Mouse (Mus musculus) left cerebral cortex, adult 2 months (tissue): ENCODE results near the gene Acsl5. TPM values are rescaled to one million over a fixed set of nuclear protein-coding genes. Genes with fewer than 3 reads are reported as not detected.

Experiments
- DNase-seq, 2 experiments: peaks; one replicate each; pipeline ENCODE4 v3.0.0; 2021 to 2022; ENCODE audit warnings: low spot score in 2 of 2, mixed read lengths in 1 of 2; ENCODE audit errors: extremely low spot score in 1 of 2
- H3K27ac ChIP-seq: fragments of 200-600 bp; 2 replicates; pipeline ENCODE4 v1.8.1; 2022
- H3K4me3 ChIP-seq: fragments of 200-600 bp; 2 replicates; pipeline ENCODE4 v1.8.1; 2022
- CTCF ChIP-seq: fragments of 200-600 bp; IDR thresholded peaks from 2 replicates; pipeline ENCODE4 v1.8.1; 2022; ENCODE audit warnings: antibody characterized with exemption, mild to moderate bottlenecking, moderate library complexity
- intact Hi-C: fragments of 180-260 bp; cut with DNase I; formaldehyde crosslinking; loops from one replicate; pipeline ENCODE4 v1.15.1; 2025
- total RNA-seq, 2 experiments: library from RNA; stranded (reverse); gene quantifications; 2 replicates each; pipeline ENCODE4 v1.2.3; 2021

The Acsl5 gene
- total RNA-seq, 2 experiments from 2014 or later: 52.0 to 57.0 TPM

DNA sequence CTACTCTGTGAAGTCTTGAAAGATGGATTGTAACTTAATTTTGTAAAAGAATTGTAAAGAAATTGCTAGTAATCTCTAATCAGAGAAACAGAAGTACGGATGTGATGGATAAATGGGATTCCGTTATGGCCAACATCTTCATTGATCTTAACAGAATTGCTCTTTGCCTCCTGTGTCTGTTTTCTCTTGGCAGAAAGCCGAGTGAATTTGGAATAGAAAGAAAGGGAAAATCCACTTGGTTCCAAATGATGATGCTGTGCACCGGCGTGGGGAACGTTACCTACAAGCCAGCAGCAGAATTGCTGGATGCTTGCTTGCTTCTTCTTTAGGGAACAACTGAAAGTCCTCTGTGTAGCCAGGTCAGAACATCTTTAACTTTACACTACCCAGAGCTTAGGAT is 88.8 kb downstream of the Acsl5 start:
- H3K27ac ChIP-seq: no peak overlapping the region
- no peak for DNase-seq
- intact Hi-C loops: no loop called here
- TF ChIP-seq CTCF: no peak
- H3K4me3 ChIP-seq: no peak overlapping the region

DNA sequence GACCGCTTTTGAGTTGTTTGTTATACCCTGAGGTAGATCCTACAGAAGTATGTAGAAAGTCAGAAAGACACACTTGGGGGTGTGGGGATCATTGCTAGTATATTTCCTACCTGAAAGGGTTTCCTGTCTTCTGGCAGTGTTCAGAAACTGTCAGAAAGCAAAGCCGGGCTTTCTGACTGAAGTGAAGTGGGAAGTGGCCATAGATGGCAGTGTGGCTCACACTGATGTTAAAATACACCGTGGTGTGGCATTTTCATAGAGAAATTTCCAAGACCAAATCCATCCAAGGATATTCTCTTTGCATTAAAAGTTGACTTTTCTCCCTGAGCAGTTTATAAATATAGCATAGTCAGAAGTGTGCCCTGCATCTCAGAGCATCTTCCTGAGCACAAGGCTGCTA is 89.6 kb downstream of the Acsl5 start:
- peak; percentile 45 for TF ChIP-seq CTCF
- H3K4me3 ChIP-seq: no peak overlapping the region
- no peak overlapping the region for H3K27ac ChIP-seq
- DNase-seq: no peak
- intact Hi-C loops: no loop called here

DNA sequence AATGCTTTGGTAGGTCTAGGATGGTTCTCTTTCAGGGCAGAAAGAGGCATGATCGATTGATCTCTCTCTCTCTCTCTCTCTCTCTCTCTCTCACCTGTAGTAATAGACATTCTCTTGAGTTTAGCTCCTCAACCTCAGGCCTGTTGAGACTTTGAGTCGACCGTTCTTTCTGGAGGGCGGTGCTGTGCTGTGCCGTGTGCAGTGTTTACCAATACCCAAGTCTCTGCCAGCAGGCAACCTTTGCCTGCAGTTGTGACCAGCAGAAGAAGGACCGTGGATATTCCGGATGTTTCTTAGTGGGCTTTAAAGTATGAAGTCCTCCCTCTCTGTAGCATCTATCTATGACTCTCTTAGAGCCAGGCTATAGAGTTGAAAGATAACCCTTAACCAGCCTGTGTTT is 90.7 kb downstream of the Acsl5 start:
- Histone ChIP-seq H3K4me3 (no peak overlapping the region), H3K27ac (no peak overlapping the region)
- intact Hi-C loops: no loop called here
- TF ChIP-seq CTCF: no peak
- no peak for DNase-seq

DNA sequence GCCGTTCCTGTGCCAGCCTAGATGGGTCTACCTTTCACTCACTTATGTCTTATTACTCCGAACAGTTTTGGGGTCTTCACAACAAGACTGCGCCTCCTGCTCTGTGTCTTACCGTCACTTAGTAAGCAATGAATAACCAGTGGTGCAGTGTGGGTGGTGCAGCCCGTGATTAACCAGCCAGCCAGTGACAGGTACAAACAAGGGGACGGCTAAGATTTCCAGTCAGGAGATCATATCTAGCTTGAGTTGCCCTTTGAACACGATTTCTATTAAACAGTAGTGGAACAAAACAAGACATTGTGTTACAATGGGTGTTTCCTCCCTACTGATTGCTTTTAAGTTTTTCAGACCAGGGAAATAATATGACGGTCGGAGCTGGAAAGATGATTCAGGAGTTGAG is 91.5 kb downstream of the Acsl5 start:
- intact Hi-C loops: no loop called here
- Histone ChIP-seq H3K4me3 (no peak overlapping the region), H3K27ac (no peak overlapping the region)
- no peak for TF ChIP-seq CTCF
- DNase-seq: no peak

Other genes starting within 250 kb of the Acsl5 start
- 10 to 100 TPM; 35.9 to 36.6 TPM for gene Gpam, start 124.7 kb upstream of the Acsl5 start, total RNA-seq
- gene Tectb, start 71.2 kb upstream of the Acsl5 start, total RNA-seq: not detected
- gene Gucy2g, start 10.7 kb upstream of the Acsl5 start, total RNA-seq: 1 to 10 TPM; 3.3 to 3.5 TPM
- gene Zdhhc6, start 64.1 kb downstream of the Acsl5 start, total RNA-seq: 10 to 100 TPM; 26.3 to 28.9 TPM
- 10 to 100 TPM; 66.2 to 67.0 TPM for gene Vti1a, start 64.4 kb downstream of the Acsl5 start, total RNA-seq